Mouse (Mus musculus): Measurements from ENCODE around the gene Ing4.

The Ing4 gene

GRCm38 (mm10) chr6:125092372-125092771 lies 52.8 kb downstream of the Ing4 start:
- no peak for DNase-seq (ENCODE audit: low spot score)

- no peak for DNase-seq (ENCODE audit: low spot score)
Observed at GRCm38 (mm10) chr6:125094843-125095242, 55.3 kb downstream of the Ing4 start.

- DNase-seq (ENCODE audit: low spot score) = peak; percentile 74
Observed at GRCm38 (mm10) chr6:125095391-125096278, 56.1 kb downstream of the Ing4 start, which contains the start of gene Chd4. Gene Chd4 (plus strand): TSS chr6:125095981.

- DNase-seq (ENCODE audit: low spot score) = no peak
Observed at GRCm38 (mm10) chr6:125096279-125096596, 56.7 kb downstream of the Ing4 start.

GRCm38 (mm10) chr6:125096597-125097345 lies 57.2 kb downstream of the Ing4 start:
- DNase-seq (ENCODE audit: low spot score) = peak; percentile 49

- DNase-seq (ENCODE audit: low spot score) = peak; percentile 23
Observed at GRCm38 (mm10) chr6:125097346-125097689, 57.8 kb downstream of the Ing4 start.

- DNase-seq (ENCODE audit: low spot score) = no peak
Observed at GRCm38 (mm10) chr6:125097951-125098350, 58.4 kb downstream of the Ing4 start.

GRCm38 (mm10) chr6:125098513-125098912 lies 59.0 kb downstream of the Ing4 start:
- no peak for DNase-seq (ENCODE audit: low spot score)
